Mouse (Mus musculus) neural tube, embryonic 11.5 days (tissue): ENCODE measurements around the gene Myadm. TPM values are rescaled to one million over a fixed set of nuclear protein-coding genes. Genes with fewer than 3 reads are reported as not detected.
A peak's percentile ranks its signal among the peaks of the same experiment; 100 is the strongest.

Experiments used
- ATAC-seq: fragments of 200-750 bp; cut with Nextera tagmentation; 2 replicates; pipeline ENCODE4 v1.8.0; 2017; ENCODE audit warnings: moderate number of reproducible peaks, mild to moderate bottlenecking, moderate TSS enrichment, moderate library complexity; ENCODE audit not compliant: insufficient read depth, low FRiP score, low TSS enrichment
- DNase-seq: peaks from one replicate; pipeline ENCODE4 v3.0.0-alpha.2; 2015; ENCODE audit warnings: low spot score
- H3K27ac ChIP-seq: fragments of 300-500 bp; sonication (generic); 2 replicates; pipeline ENCODE4 v1.5.1; 2014; ENCODE audit warnings: low read depth, mild to moderate bottlenecking, low read length
- H3K27me3 ChIP-seq: fragments of 300-500 bp; sonication (generic); 2 replicates; pipeline ENCODE4 v1.6.1; 2014; ENCODE audit warnings: mild to moderate bottlenecking, low read length, mixed read lengths; ENCODE audit not compliant: control insufficient read depth, insufficient read depth
- H3K36me3 ChIP-seq: fragments of 300-500 bp; sonication (generic); 2 replicates; pipeline ENCODE4 v1.6.1; 2014; ENCODE audit warnings: mild to moderate bottlenecking, low read length, moderate library complexity, mixed read lengths; ENCODE audit not compliant: control insufficient read depth, insufficient read depth
- H3K4me1 ChIP-seq: fragments of 300-500 bp; sonication (generic); 2 replicates; pipeline ENCODE4 v1.6.1; 2014; ENCODE audit warnings: low read length, mixed read lengths; ENCODE audit not compliant: control insufficient read depth, insufficient read depth
- H3K4me2 ChIP-seq: fragments of 300-500 bp; sonication (generic); 2 replicates; pipeline ENCODE4 v1.6.1; 2014; ENCODE audit warnings: low read depth, mild to moderate bottlenecking, moderate library complexity
- H3K4me3 ChIP-seq: fragments of 300-500 bp; sonication (generic); 2 replicates; pipeline ENCODE4 v1.5.1; 2014; ENCODE audit warnings: low read depth, low read length
- H3K9ac ChIP-seq: fragments of 300-500 bp; sonication (generic); 2 replicates; pipeline ENCODE4 v1.6.1; 2014; ENCODE audit warnings: mild to moderate bottlenecking, low read length
- H3K9me3 ChIP-seq: fragments of 300-500 bp; sonication (generic); 2 replicates; pipeline ENCODE4 v1.6.1; 2016; ENCODE audit warnings: low read length; ENCODE audit not compliant: control insufficient read depth
- WGBS: fragments of 180-500 bp; shearing (Covaris S2); extraction: QIAGEN DNeasy Blood & Tissue Kit; methylation state at CpG from one replicate; pipeline ENCODE4 v1.1.7; 2014; 5-methylcytosine and 5-hydroxymethylcytosine counted together
- polyA plus RNA-seq: library from polyadenylated mRNA; unstranded; fragments of >200 nt; fragmentation: Nextera tagmentation; extraction: Ambion mirVana; gene quantifications from 2 replicates; pipeline ENCODE4 v1.2.1, GENCODE M21; 2014

Gene Myadm
- polyA plus RNA-seq, 1 experiment from 2014 or later, result 46.7 TPM

GRCm38 (mm10) chr7:3292791-3293190 lies 3.9 kb downstream of the Myadm start:
- H3K9me3 ChIP-seq, result no peaks in the 10 kb centered on the region
- peak overlapping the region; percentile 19 for H3K4me3 ChIP-seq
- DNase-seq (peak; percentile 63), ATAC-seq (no peak)
- peak overlapping the region; percentile 20 for H3K4me2 ChIP-seq
- under 1% methylated on average over 14 of the region's 14 CpGs for WGBS
- H3K27ac ChIP-seq, result no peak overlapping the region
- peaks cover 3% of the 10 kb centered on the region; the same call in 1 of the 2 replicates for H3K36me3 ChIP-seq
- H3K9ac ChIP-seq, result peak overlapping the region; percentile 16
- 0 out of 2 replicates have a peak, but pooled peaks cover 7% of the 10 kb centered on the region for H3K4me1 ChIP-seq
- H3K27me3 ChIP-seq, result no peaks in the 10 kb centered on the region

GRCm38 (mm10) chr7:3294794-3295193 lies 5.9 kb downstream of the Myadm start:
- no peak for ATAC-seq

GRCm38 (mm10) chr7:3295321-3296110 lies 6.6 kb downstream of the Myadm start:
- H3K4me3 ChIP-seq, result no peak overlapping the region
- 91% methylated on average over 5 of the region's 5 CpGs for WGBS
- H3K9ac ChIP-seq, result no peak overlapping the region
- no peak overlapping the region for H3K27ac ChIP-seq
- no peaks in the 10 kb centered on the region for H3K27me3 ChIP-seq
- DNase-seq (no peak), ATAC-seq (no peak)
- H3K4me2 ChIP-seq, result no peak overlapping the region
- H3K4me1 ChIP-seq, result 0 out of 2 replicates have a peak, but pooled peaks cover 2% of the 10 kb centered on the region
- peaks cover 3% of the 10 kb centered on the region; the same call in 1 of the 2 replicates for H3K36me3 ChIP-seq
- H3K9me3 ChIP-seq, result no peaks in the 10 kb centered on the region

More at GRCm38 (mm10) chr7:3294794-3295193, 5.9 kb downstream of the Myadm start:
- Histone ChIP-seq H3K4me3 (no peak overlapping the region), H3K27ac (no peak overlapping the region), H3K4me1 (0 out of 2 replicates have a peak, but pooled peaks cover 3% of the 10 kb centered on the region), H3K36me3 (peaks cover 3% of the 10 kb centered on the region; the same call in 1 of the 2 replicates), H3K9ac (no peak overlapping the region), H3K4me2 (no peak overlapping the region), H3K27me3 (no peaks in the 10 kb centered on the region), H3K9me3 (no peaks in the 10 kb centered on the region)
- no peak for DNase-seq
- 95% methylated on average over 1 of the region's 1 CpGs for WGBS

GRCm38 (mm10) chr7:3296711-3297110 lies 7.8 kb downstream of the Myadm start:
- Histone ChIP-seq H3K27me3 (peaks cover 7% of the 10 kb centered on the region), H3K4me1 (no peaks in the 10 kb centered on the region; the same call in 1 of the 2 replicates), H3K4me3 (no peak overlapping the region), H3K9ac (no peak overlapping the region), H3K36me3 (peaks cover 3% of the 10 kb centered on the region; the same call in 1 of the 2 replicates), H3K9me3 (no peaks in the 10 kb centered on the region), H3K4me2 (no peak overlapping the region), H3K27ac (no peak overlapping the region)
- ATAC-seq, result no peak
- DNase-seq, result no peak
- WGBS, result 96% methylated on average over 16 of the region's 16 CpGs

GRCm38 (mm10) chr7:3299941-3300617 lies 11.2 kb downstream of the Myadm start:
- no peak overlapping the region for H3K4me2 ChIP-seq

GRCm38 (mm10) chr7:3300891-3301627 lies 12.2 kb downstream of the Myadm start:
- H3K4me3 ChIP-seq, result no peak overlapping the region
- H3K9me3 ChIP-seq, result no peaks in the 10 kb centered on the region
- ATAC-seq (no peak), DNase-seq (no peak)
- H3K27ac ChIP-seq, result no peak overlapping the region
- peaks cover 3% of the 10 kb centered on the region; the same call in 1 of the 2 replicates for H3K36me3 ChIP-seq
- WGBS, result 63% methylated on average over 8 of the region's 8 CpGs
- H3K4me1 ChIP-seq, result peaks cover 15% of the 10 kb centered on the region
- H3K4me2 ChIP-seq, result no peak overlapping the region
- H3K27me3 ChIP-seq, result peaks cover 25% of the 10 kb centered on the region
- no peak overlapping the region for H3K9ac ChIP-seq

More at GRCm38 (mm10) chr7:3299941-3300617, 11.2 kb downstream of the Myadm start:
- WGBS, result 60% methylated on average over 7 of the region's 7 CpGs
- Histone ChIP-seq H3K9me3 (no peaks in the 10 kb centered on the region), H3K9ac (no peak overlapping the region), H3K4me3 (no peak overlapping the region), H3K4me1 (peaks cover 15% of the 10 kb centered on the region), H3K36me3 (peaks cover 3% of the 10 kb centered on the region; the same call in 1 of the 2 replicates), H3K27ac (no peak overlapping the region), H3K27me3 (peaks cover 22% of the 10 kb centered on the region)
- no peak for DNase-seq
- no peak for ATAC-seq

- DNase-seq (peak; percentile 43), ATAC-seq (peak; percentile 18; the same call in 1 of the 2 replicates)
- Histone ChIP-seq H3K4me2 (peak overlapping the region; percentile 72), H3K36me3 (peaks cover 3% of the 10 kb centered on the region; the same call in 1 of the 2 replicates), H3K9ac (peak overlapping the region; percentile 2; the same call in 1 of the 2 replicates), H3K27ac (no peak overlapping the region), H3K4me3 (peak overlapping the region; percentile 21), H3K27me3 (peaks cover 25% of the 10 kb centered on the region), H3K4me1 (peaks cover 15% of the 10 kb centered on the region), H3K9me3 (no peaks in the 10 kb centered on the region)
- WGBS, result 8% methylated on average over 33 of the region's 33 CpGs
These were observed 13.0 kb downstream of the Myadm start for GRCm38 (mm10) chr7:3301628-3302555.
